Mouse (Mus musculus): ENCODE measurements around the gene Pilrb2. TPM values are rescaled to one million over a fixed set of nuclear protein-coding genes. Genes with fewer than 3 reads are reported as not detected.
A peak's percentile ranks its signal among the peaks of the same experiment; 100 is the strongest.
"Not testable (repeated sequence)": the region's sequence is repeated elsewhere in the genome, so short reads cannot be mapped to it uniquely, and the experiment has no call there.

The Pilrb2 gene
- polyA plus RNA-seq (2015; fragmentation: Nextera tagmentation; extraction: Ambion mirVana): 1.3 and 1.8 TPM in 2 replicates

DNA sequence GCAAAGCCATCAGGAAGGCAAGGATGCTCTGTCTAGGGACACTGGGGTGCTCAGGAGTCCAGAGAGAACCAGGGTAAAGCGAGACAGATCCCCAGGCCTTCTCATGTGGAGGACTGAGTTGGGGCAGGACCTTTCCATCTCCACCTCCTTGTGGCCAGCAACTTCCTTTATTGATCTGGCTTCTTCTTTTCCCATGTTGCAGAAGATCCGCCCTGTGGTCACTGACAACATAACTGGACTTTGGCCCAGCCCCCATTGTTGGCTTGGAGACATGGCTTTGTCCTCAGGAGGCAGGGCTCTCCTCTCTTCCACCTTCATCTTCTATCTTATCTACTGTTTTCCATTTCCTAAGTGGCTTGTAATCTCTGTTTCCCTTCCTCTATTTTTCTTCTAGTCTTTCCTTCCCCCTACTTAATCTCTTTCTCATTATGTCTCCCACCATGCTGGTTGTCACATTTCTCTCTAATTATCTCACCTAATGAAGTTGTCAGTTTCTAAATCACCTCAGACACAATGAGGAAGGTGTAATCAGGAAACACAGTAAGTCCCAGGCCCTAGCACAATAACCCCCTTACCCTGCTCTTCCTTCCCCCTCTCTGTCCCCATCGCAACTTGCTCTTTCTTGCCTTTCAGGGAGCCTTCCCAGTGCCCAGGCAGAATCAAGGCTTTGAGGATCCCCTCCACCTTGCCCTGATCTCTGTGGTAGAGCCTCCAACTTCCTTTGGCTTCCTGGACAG is at the start of gene Pilrb2:
Pilrb2 (minus strand) TSS at position 172 of the 737 bp plus-strand sequence.
- not testable (repeated sequence) for H3K4me3 ChIP-seq (ENCODE audit: low read length); H3K27me3 ChIP-seq (replicated peaks; ENCODE audit: control insufficient read depth, insufficient read depth, low read length); H3K4me2 ChIP-seq (ENCODE audit: low read depth, low read length); H3K27ac ChIP-seq (ENCODE audit: low read length); H3K36me3 ChIP-seq (ENCODE audit: control insufficient read depth, insufficient read depth, low read length); ATAC-seq; H3K9ac ChIP-seq (ENCODE audit: low read depth, low read length); H3K9me3 ChIP-seq (ENCODE audit: control insufficient read depth, low read length); H3K4me1 ChIP-seq (ENCODE audit: control insufficient read depth, insufficient read depth, low read length)
- 69% methylated on average over 3 of the region's 3 CpGs for WGBS

DNA sequence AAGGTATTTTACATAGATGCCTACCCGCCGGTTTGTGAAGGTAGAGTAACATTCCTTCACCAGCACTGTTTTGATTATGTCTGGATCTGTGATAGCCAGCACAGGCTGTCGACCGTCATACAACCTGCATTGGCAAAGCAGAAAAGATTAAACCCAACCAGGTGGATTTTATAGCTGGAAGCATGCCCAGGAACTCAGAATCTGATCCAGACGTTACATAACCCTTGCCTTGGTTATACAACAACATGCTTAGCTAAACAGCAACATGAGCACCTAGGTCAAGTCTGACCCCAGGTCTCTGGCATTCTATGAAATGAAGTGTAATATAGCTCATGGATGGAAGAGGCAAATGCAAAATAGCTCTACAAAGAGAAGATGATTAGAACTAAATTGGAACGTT is 43.9 kb upstream of the Pilrb2 start:
- no peaks in the 10 kb centered on the region for H3K9me3 ChIP-seq (ENCODE audit: control insufficient read depth, low read length)
- WGBS: 72% methylated on average over 6 of the region's 6 CpGs
- H3K4me3 ChIP-seq (ENCODE audit: low read length): no peak overlapping the region
- no peak overlapping the region for H3K27ac ChIP-seq (ENCODE audit: low read length)
- H3K27me3 ChIP-seq (replicated peaks; ENCODE audit: control insufficient read depth, insufficient read depth, low read length): no peaks in the 10 kb centered on the region
- no peaks in the 10 kb centered on the region for H3K36me3 ChIP-seq (ENCODE audit: control insufficient read depth, insufficient read depth, low read length)
- H3K4me2 ChIP-seq (ENCODE audit: low read depth, low read length): no peak overlapping the region
- H3K9ac ChIP-seq (ENCODE audit: low read depth, low read length): no peak overlapping the region
- no peaks in the 10 kb centered on the region; the same call in 1 of the 2 replicates for H3K4me1 ChIP-seq (ENCODE audit: control insufficient read depth, insufficient read depth, low read length)
- no peak for ATAC-seq

DNA sequence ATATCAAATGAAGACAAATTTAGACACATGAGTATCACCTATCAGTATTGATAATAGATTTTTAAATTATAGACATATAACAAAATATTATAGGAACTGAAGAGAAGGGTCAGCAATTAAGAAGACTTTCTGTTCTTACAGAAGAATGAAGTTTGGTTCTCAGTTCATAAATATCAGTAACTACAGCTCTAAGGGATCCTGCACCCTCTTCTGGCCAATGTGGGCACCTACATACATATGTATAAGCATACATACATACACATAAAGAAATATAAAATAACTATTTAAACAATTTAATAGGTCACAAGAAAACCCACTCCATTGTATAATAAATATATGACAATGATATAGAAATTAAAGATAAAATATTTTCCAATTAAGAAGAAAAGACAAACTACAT is 42.9 kb upstream of the Pilrb2 start:
- Histone ChIP-seq H3K27me3 (replicated peaks; ENCODE audit: control insufficient read depth, insufficient read depth, low read length) (no peaks in the 10 kb centered on the region), H3K27ac (ENCODE audit: low read length) (no peak overlapping the region), H3K4me1 (ENCODE audit: control insufficient read depth, insufficient read depth, low read length) (no peaks in the 10 kb centered on the region; the same call in 1 of the 2 replicates), H3K9ac (ENCODE audit: low read depth, low read length) (no peak overlapping the region), H3K4me2 (ENCODE audit: low read depth, low read length) (no peak overlapping the region), H3K9me3 (ENCODE audit: control insufficient read depth, low read length) (no peaks in the 10 kb centered on the region), H3K36me3 (ENCODE audit: control insufficient read depth, insufficient read depth, low read length) (no peaks in the 10 kb centered on the region), H3K4me3 (ENCODE audit: low read length) (no peak overlapping the region)
- no peak for ATAC-seq

DNA sequence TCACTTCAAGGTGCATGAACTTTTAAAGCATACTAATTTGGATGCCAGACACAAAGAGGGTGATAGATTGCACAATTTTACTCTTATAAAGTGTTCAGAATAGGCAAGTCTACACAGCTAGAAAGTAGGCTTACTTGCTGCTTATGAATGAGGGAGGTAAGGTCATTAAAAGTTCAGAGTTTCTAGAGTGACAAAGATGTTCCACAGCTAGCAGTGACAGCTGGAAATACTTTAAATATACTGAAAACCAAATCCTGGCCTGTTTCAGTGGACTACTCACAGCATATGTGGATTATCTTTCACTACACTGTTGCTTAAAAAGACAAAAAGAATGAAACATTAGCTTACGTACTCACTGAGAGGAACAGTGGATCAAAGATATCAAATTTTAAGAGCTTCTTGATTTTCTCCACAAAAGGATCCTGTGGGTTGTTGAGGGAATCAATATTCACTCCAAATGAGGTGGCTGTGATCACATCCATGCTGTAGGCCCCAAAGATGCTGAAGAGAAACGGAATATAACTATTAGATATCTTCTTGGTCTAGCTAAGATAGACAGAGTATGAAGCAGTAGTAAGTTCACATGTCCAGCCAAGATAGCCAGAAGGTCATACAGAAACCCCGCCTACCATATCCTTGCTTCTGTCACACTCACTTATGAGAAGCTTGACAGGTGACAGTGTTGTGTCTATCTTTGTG is 38.1 kb upstream of the Pilrb2 start:
- Histone ChIP-seq H3K9me3 (ENCODE audit: control insufficient read depth, low read length) (no peaks in the 10 kb centered on the region), H3K4me3 (ENCODE audit: low read length) (no peak overlapping the region), H3K36me3 (ENCODE audit: control insufficient read depth, insufficient read depth, low read length) (no peaks in the 10 kb centered on the region), H3K4me2 (ENCODE audit: low read depth, low read length) (no peak overlapping the region), H3K4me1 (ENCODE audit: control insufficient read depth, insufficient read depth, low read length) (no peaks in the 10 kb centered on the region), H3K27ac (ENCODE audit: low read length) (no peak overlapping the region), H3K27me3 (replicated peaks; ENCODE audit: control insufficient read depth, insufficient read depth, low read length) (no peaks in the 10 kb centered on the region), H3K9ac (ENCODE audit: low read depth, low read length) (no peak overlapping the region)
- WGBS: 80% methylated on average over 3 of the region's 3 CpGs
- ATAC-seq: no peak

DNA sequence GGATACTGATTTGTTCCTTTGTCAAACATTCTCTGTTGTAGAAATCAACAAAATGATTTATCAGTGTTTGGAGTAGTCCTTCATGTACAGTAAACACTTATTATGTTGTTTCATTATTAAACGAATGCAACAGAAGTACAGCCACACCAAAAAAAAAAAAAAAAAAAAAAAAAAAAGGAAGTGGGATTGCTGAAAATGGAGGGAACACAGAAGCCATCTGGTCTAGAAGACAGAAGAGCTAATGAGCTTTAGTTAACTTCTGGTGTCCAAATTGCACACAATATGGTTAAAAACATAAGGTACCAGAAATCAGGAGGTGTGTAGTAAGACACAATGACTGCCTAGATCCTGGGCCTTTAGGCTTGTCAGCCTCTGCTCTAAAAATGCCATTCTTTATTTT is 26.2 kb upstream of the Pilrb2 start:
- ATAC-seq: no peak
- no peaks in the 10 kb centered on the region for H3K9me3 ChIP-seq (ENCODE audit: control insufficient read depth, low read length)
- H3K27me3 ChIP-seq (replicated peaks; ENCODE audit: control insufficient read depth, insufficient read depth, low read length): no peaks in the 10 kb centered on the region
- no peak overlapping the region for H3K27ac ChIP-seq (ENCODE audit: low read length)
- no peak overlapping the region for H3K4me3 ChIP-seq (ENCODE audit: low read length)
- no peak overlapping the region for H3K4me2 ChIP-seq (ENCODE audit: low read depth, low read length)
- no peaks in the 10 kb centered on the region for H3K36me3 ChIP-seq (ENCODE audit: control insufficient read depth, insufficient read depth, low read length)
- H3K9ac ChIP-seq (ENCODE audit: low read depth, low read length): no peak overlapping the region
- no peaks in the 10 kb centered on the region for H3K4me1 ChIP-seq (ENCODE audit: control insufficient read depth, insufficient read depth, low read length)
- 61% methylated on average over 1 of the region's 1 CpGs for WGBS

DNA sequence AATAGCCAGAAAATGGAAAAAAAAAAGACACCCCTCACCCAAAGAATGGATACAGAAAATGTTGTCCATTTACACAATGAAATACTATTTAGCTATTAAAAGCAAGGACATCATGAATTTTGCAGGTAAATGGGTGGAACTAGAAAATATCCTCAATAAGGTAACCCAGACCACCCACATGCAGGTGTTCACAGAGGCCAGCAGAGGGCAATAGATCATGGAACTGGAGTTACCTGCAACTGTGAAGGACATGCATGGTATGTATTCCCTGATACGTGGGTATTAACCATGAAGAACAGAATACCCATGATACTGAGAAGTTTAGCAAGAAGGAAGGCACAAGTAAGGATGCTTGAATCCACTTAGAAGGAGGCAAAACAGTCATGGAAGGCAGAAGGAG is 21.3 kb upstream of the Pilrb2 start:
- Histone ChIP-seq H3K9me3 (ENCODE audit: control insufficient read depth, low read length) (no peaks in the 10 kb centered on the region), H3K4me1 (ENCODE audit: control insufficient read depth, insufficient read depth, low read length) (no peaks in the 10 kb centered on the region), H3K4me2 (ENCODE audit: low read depth, low read length) (no peak overlapping the region), H3K27me3 (replicated peaks; ENCODE audit: control insufficient read depth, insufficient read depth, low read length) (no peaks in the 10 kb centered on the region), H3K9ac (ENCODE audit: low read depth, low read length) (no peak overlapping the region), H3K4me3 (ENCODE audit: low read length) (no peak overlapping the region), H3K27ac (ENCODE audit: low read length) (no peak overlapping the region), H3K36me3 (ENCODE audit: control insufficient read depth, insufficient read depth, low read length) (no peaks in the 10 kb centered on the region)
- WGBS: 47% methylated on average over 1 of the region's 1 CpGs
- ATAC-seq: no peak

DNA sequence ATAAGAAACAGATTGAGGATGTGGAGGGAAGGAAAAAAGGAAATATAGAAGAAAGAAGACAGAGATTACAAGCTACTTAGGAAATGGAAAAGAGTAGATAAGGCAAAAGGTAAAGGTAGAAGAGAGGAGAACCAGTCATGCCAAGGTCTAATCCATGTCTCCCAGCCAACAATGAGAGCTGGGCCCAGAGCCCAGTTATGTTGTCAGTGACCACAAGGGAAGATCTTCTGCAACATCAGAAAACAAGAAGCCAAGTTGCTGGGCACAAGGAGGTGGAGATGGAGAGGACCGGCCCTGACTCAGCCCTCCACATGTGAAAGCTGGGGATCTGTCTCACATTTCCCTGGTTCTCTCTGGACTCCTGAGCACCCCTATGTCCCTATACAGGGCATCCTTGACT is 16.1 kb upstream of the Pilrb2 start:
- WGBS: 94% methylated on average over 1 of the region's 1 CpGs
- H3K9ac ChIP-seq (ENCODE audit: low read depth, low read length): no peak overlapping the region
- no peak overlapping the region for H3K4me3 ChIP-seq (ENCODE audit: low read length)
- no peak overlapping the region for H3K27ac ChIP-seq (ENCODE audit: low read length)
- no peaks in the 10 kb centered on the region for H3K4me1 ChIP-seq (ENCODE audit: control insufficient read depth, insufficient read depth, low read length)
- H3K9me3 ChIP-seq (ENCODE audit: control insufficient read depth, low read length): no peaks in the 10 kb centered on the region
- ATAC-seq: no peak
- H3K27me3 ChIP-seq (replicated peaks; ENCODE audit: control insufficient read depth, insufficient read depth, low read length): no peaks in the 10 kb centered on the region
- H3K36me3 ChIP-seq (ENCODE audit: control insufficient read depth, insufficient read depth, low read length): no peaks in the 10 kb centered on the region
- no peak overlapping the region for H3K4me2 ChIP-seq (ENCODE audit: low read depth, low read length)

DNA sequence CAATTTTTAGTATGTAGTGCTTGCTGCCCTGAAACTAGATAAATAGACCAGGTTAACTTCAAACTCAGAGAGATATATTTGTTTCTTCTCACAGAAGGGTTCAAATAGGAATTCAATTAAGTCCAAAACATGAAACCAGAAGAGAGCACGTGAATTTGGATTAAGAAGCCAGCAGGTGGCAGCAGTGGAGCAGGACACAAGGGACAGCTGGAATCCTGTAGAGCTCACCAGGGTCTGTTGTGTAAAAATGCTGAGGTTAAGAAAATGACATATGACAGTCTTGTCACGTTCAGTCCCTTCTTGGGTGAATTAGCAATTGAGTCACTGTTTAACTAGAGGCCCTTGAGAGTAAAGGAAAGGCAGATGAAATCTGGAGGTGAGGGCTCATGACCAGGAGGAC is 14.3 kb upstream of the Pilrb2 start:
- Histone ChIP-seq H3K4me1 (ENCODE audit: control insufficient read depth, insufficient read depth, low read length) (no peaks in the 10 kb centered on the region), H3K9me3 (ENCODE audit: control insufficient read depth, low read length) (no peaks in the 10 kb centered on the region), H3K4me2 (ENCODE audit: low read depth, low read length) (no peak overlapping the region), H3K27me3 (replicated peaks; ENCODE audit: control insufficient read depth, insufficient read depth, low read length) (no peaks in the 10 kb centered on the region), H3K27ac (ENCODE audit: low read length) (no peak overlapping the region), H3K9ac (ENCODE audit: low read depth, low read length) (no peak overlapping the region), H3K36me3 (ENCODE audit: control insufficient read depth, insufficient read depth, low read length) (no peaks in the 10 kb centered on the region), H3K4me3 (ENCODE audit: low read length) (no peak overlapping the region)
- ATAC-seq: peak; percentile 69
- 4% methylated on average over 2 of the region's 2 CpGs for WGBS

DNA sequence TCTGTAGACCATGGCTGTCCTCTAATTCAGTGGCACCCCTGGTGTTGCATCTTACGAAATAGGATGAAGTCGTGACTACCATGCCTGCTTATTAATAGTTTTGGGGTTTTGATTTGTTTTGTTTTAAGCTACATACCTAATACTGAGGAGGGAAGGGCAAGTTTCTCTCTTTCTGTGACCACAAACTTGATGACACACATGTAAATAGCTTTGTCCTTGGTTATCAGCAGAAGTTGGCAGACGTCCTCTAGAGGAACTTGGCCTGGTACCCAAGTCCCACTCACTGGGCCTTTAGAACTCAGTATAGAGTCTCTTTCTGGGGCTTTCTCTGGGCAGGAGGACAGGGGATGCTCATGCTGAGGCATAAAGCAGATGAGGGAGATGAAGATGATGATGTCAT is 11.7 kb upstream of the Pilrb2 start:
- Histone ChIP-seq H3K27me3 (replicated peaks; ENCODE audit: control insufficient read depth, insufficient read depth, low read length) (no peaks in the 10 kb centered on the region), H3K27ac (ENCODE audit: low read length) (no peak overlapping the region), H3K4me3 (ENCODE audit: low read length) (no peak overlapping the region), H3K9ac (ENCODE audit: low read depth, low read length) (no peak overlapping the region), H3K9me3 (ENCODE audit: control insufficient read depth, low read length) (no peaks in the 10 kb centered on the region), H3K4me2 (ENCODE audit: low read depth, low read length) (no peak overlapping the region), H3K4me1 (ENCODE audit: control insufficient read depth, insufficient read depth, low read length) (no peaks in the 10 kb centered on the region), H3K36me3 (ENCODE audit: control insufficient read depth, insufficient read depth, low read length) (no peaks in the 10 kb centered on the region)
- ATAC-seq: no peak
- 73% methylated on average over 3 of the region's 3 CpGs for WGBS

Data from intestine, embryonic 16.5 days (tissue).